Mouse (Mus musculus): ENCODE data around the gene Stat4.
"Not testable (repeated sequence)": the region's sequence is repeated elsewhere in the genome, so short reads cannot be mapped to it uniquely, and the experiment has no call there.

Stat4 gene

GRCm38 (mm10) chr1:52021936-52022725 lies 35.2 kb downstream of the Stat4 start:
- intact Hi-C loops (cut with DNase I) = no loop called here

GRCm38 (mm10) chr1:52028686-52029085 lies 41.7 kb downstream of the Stat4 start:
- intact Hi-C loops (cut with DNase I) = no loop called here

GRCm38 (mm10) chr1:52034816-52035752 lies 48.1 kb downstream of the Stat4 start:
- intact Hi-C loops (cut with DNase I) = no loop called here

DNA sequence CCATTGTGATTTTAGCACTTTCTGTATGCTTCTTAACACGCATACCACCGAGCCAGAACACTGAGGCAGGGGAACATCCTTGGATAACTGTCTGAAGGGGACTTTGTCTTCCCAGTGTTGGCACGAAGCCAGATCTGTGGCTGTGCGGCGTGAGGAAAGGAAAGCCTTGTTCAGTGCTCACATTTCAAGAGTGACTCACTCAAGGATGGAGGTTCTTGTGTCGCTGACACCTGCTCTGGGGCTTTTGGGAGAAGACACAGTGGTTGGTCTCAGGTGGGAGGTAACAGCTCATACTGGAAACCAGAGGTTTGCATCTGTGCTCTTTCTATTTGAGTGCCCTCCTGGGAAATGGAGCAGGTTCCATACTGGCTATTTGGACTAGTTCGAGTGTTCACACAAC lies 52.2 kb downstream of the Stat4 start:
- intact Hi-C loops (cut with DNase I) = no loop called here

GRCm38 (mm10) chr1:52039626-52040025 lies 52.7 kb downstream of the Stat4 start:
- intact Hi-C loops (cut with DNase I) = no loop called here

GRCm38 (mm10) chr1:52040366-52041061 lies 53.6 kb downstream of the Stat4 start:
- intact Hi-C loops (cut with DNase I) = no loop called here

GRCm38 (mm10) chr1:52043191-52043590 lies 56.2 kb downstream of the Stat4 start:
- intact Hi-C loops (cut with DNase I) = no loop called here

GRCm38 (mm10) chr1:52046891-52047290 lies 59.9 kb downstream of the Stat4 start:
- intact Hi-C loops (cut with DNase I) = not testable (repeated sequence)

DNA sequence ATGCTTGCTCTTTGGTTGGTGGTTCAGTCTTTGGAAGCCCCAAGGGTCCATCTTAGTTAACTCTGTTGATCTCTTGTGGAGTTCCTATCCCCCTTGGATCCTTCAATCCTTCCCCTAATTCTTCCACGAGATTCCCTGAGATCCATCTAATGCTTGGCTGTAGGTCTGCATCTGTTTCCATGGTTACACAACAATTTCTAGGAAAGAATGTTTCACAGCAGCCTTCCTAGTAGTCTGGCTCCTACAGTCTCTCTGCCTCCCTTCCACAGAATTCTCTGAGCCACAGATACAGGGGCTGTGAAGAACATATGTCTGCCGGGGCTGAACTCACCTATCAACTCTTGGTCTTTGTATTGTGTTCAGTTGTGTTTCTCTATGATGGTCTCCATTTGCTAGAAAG lies 61.8 kb downstream of the Stat4 start:
- intact Hi-C loops (cut with DNase I) = no loop called here

GRCm38 (mm10) chr1:52049827-52050226 lies 62.9 kb downstream of the Stat4 start:
- intact Hi-C loops (cut with DNase I) = no loop called here

DNA sequence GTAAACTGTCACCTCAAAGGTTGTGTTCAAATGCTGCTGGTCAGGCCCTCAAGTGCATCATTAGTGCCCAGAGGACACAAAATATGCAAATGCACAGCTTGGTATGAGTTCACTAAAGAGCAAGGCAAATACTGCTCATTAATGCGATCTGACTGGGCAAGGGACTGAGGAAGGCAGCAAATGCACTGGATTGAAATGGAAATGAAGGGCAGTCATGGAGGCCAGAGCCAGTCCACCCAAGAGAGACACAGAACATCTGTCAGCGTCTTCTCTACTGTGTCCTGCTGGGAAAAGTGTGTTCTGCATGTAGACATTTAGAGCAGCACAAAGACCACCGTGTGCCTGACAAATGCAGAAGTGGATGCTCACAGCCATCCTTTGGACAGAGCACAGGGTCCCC lies 64.6 kb downstream of the Stat4 start:
- intact Hi-C loops (cut with DNase I) = no loop called here

DNA sequence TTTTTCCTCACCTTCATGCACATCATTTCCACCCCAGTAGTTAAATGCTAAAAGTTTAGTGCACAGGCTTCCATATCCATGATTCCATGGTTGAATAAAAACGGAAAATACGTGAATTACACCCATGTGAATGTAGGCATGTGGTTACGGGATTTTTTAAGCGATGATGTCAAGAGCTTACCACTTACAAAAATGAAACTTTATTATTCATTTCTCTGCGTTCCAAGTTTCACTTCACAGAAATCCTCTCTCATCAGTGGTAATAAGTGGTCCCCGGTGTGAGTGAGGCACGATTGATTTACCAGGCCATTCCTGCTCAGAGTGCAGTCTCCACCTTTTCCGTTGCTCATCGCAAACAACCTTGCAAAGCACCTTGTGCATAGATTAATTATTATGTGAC lies 66.0 kb downstream of the Stat4 start:
- intact Hi-C loops (cut with DNase I) = no loop called here

GRCm38 (mm10) chr1:52055947-52056346 lies 69.0 kb downstream of the Stat4 start:
- intact Hi-C loops (cut with DNase I) = no loop called here

GRCm38 (mm10) chr1:52057153-52057552 lies 70.2 kb downstream of the Stat4 start:
- intact Hi-C loops (cut with DNase I) = no loop called here

DNA sequence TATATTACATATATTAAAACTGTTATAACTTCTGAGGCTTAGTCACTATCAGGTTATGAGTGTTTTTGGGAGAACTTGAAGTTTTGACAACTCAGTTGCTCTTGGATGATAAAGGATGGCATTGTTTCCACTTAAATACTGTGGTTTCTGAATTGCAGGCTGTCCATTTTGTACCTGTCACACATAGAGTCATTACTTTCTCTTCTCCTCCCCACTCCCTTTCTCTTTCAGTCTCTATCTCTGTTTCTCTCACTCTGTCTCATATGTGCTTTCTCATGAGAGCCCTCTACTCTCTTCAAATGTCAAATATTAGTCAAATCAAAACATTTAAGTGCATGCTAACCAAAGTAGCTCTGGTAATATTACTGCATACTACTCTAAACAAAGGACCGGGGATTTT lies 79.3 kb downstream of the Stat4 start:
- intact Hi-C loops (cut with DNase I) = no loop called here

DNA sequence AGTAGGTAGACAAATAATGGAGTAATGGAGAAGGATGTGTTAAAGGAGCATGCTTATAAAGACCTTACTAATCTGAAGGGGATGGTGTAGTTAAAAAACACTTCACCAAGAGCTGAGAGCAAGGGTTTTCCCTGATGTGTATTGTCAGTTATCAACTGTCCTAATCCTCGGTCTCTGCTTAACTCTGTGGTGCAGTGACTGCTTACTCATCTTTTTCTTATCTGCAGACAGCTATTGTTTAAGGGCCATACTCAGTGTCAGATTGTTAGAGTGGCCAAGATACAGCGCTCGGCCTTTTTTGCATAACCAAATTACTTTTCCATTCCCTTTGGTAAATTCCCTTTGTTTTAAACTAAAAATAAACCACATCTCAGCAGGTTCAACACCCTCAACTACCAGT lies 79.7 kb downstream of the Stat4 start:
- intact Hi-C loops (cut with DNase I) = no loop called here

GRCm38 (mm10) chr1:52079724-52080367 lies 92.9 kb downstream of the Stat4 start:
- intact Hi-C loops (cut with DNase I) = no loop called here

- intact Hi-C loops (cut with DNase I) = no loop called here
These were observed 93.4 kb downstream of the Stat4 start for GRCm38 (mm10) chr1:52080375-52080774.

GRCm38 (mm10) chr1:52086236-52086635 lies 99.3 kb downstream of the Stat4 start:
- intact Hi-C loops (cut with DNase I) = no loop called here

- intact Hi-C loops (cut with DNase I) = no loop called here
These were observed 100.2 kb downstream of the Stat4 start for GRCm38 (mm10) chr1:52087128-52087527.

DNA sequence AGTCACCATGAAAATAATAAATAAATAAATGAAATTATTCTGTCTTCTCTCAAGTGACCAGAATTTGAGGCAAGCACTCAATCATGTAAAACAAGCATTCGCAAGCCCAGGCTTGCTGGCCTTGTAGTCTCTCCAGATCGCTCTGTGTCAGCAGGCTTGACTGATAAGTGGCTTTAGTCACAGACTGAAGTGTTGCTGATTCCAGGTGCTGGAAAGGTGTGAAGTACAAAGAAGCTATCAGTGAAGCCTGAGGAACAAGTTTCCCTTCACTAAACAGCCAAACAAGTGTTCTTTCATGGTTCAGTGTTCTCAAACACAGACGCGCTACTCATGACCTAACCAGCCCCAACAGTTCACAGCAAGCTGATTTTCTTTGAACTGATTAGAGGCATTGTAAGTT lies 101.7 kb downstream of the Stat4 start:
- intact Hi-C loops (cut with DNase I) = no loop called here
